Mouse (Mus musculus) adrenal gland, postnatal 14 days (tissue): Measurements from ENCODE around the gene Slc22a5. TPM values are rescaled to one million over a fixed set of nuclear protein-coding genes. Genes with fewer than 3 reads are reported as not detected.
"Not testable (repeated sequence)": the region's sequence is repeated elsewhere in the genome, so short reads cannot be mapped to it uniquely, and the experiment has no call there.

Source experiments
- DNase-seq: peaks from one replicate; pipeline ENCODE4 v3.0.0; 2021; ENCODE audit warnings: mixed read lengths
- total RNA-seq: library from RNA; stranded (reverse); gene quantifications from 2 replicates; pipeline ENCODE4 v1.2.3, GENCODE M21; 2021

Slc22a5 gene
- total RNA-seq, 1 experiment from 2014 or later: 42.5 TPM

- DNase-seq: no peak
Measured at GRCm38 (mm10) chr11:53889091-53889645, 2.3 kb downstream of the Slc22a5 start.

GRCm38 (mm10) chr11:53888242-53888641, 3.2 kb downstream of the Slc22a5 start:
- no peak for DNase-seq

GRCm38 (mm10) chr11:53883287-53883686, 8.2 kb downstream of the Slc22a5 start:
- DNase-seq: no peak

GRCm38 (mm10) chr11:53878096-53878495, 13.4 kb downstream of the Slc22a5 start:
- not testable (repeated sequence) for DNase-seq

- DNase-seq: no peak
Measured at GRCm38 (mm10) chr11:53876488-53876887, 15.0 kb downstream of the Slc22a5 start.

- DNase-seq: peak; percentile 55
Measured at GRCm38 (mm10) chr11:53874706-53875105, 16.8 kb downstream of the Slc22a5 start.

- peak; percentile 11 for DNase-seq
Measured at GRCm38 (mm10) chr11:53873909-53874704, 17.4 kb downstream of the Slc22a5 start.

GRCm38 (mm10) chr11:53871786-53872507, 19.5 kb downstream of the Slc22a5 start:
- peak; percentile 51 for DNase-seq

- DNase-seq: peak; percentile 1
Measured at GRCm38 (mm10) chr11:53869172-53869571, 22.3 kb downstream of the Slc22a5 start.

- DNase-seq: peak; percentile 49
Measured at GRCm38 (mm10) chr11:53868323-53868722, 23.1 kb downstream of the Slc22a5 start.

- peak; percentile 1 for DNase-seq
Measured at GRCm38 (mm10) chr11:53864724-53865310, 26.6 kb downstream of the Slc22a5 start.

- DNase-seq: not testable (repeated sequence)
Measured at GRCm38 (mm10) chr11:53860944-53861343, 30.5 kb downstream of the Slc22a5 start.

- peak; percentile 83 for DNase-seq
Measured at GRCm38 (mm10) chr11:53858761-53859580, 32.5 kb downstream of the Slc22a5 start, which contains the start of gene Gm12216. Gene Gm12216 (minus strand): TSS chr11:53859256.

- no peak for DNase-seq
Measured at GRCm38 (mm10) chr11:53858058-53858760, 33.3 kb downstream of the Slc22a5 start.

- DNase-seq: no peak
Measured at GRCm38 (mm10) chr11:53853665-53854064, 37.8 kb downstream of the Slc22a5 start.

GRCm38 (mm10) chr11:53851795-53852194, 39.7 kb downstream of the Slc22a5 start:
- DNase-seq: no peak

GRCm38 (mm10) chr11:53849588-53850320, 41.7 kb downstream of the Slc22a5 start:
- peak; percentile 90 for DNase-seq

- no peak for DNase-seq
Measured at GRCm38 (mm10) chr11:53845680-53846079, 45.8 kb downstream of the Slc22a5 start.

GRCm38 (mm10) chr11:53843106-53843505, 48.4 kb downstream of the Slc22a5 start:
- DNase-seq: no peak

GRCm38 (mm10) chr11:53842161-53842581, 49.3 kb downstream of the Slc22a5 start:
- DNase-seq: no peak
